8 mouse cellular contexts compared by ENCODE assay signal in genomic region chrX:135885411-135886233, GRCm38 (mm10). TPM values are rescaled to one million over a fixed set of nuclear protein-coding genes. Genes with fewer than 3 reads are reported as not detected.
DNase-seq lines count a peak whose midpoint lies in the region; ATAC-seq lines count a peak whose summit lies in the region.

No protein-coding gene starts in this region.

- peak; percentile 99 for ATAC-seq in embryonic facial prominence, embryonic 11.5 days (replicated peaks; ENCODE audit: insufficient number of reproducible peaks, low FRiP score, low TSS enrichment, low read depth)
- ATAC-seq in midbrain, embryonic 11.5 days (ENCODE audit: low FRiP score), result peak; percentile 97
- ATAC-seq in erythroid progenitor cell, adult 5-6 weeks (replicated peaks; ENCODE audit: low FRiP score, poor library complexity, severe bottlenecking), result no peak

- peak overlapping the region; percentile 32 for H3K4me2 ChIP-seq in embryonic facial prominence, embryonic 11.5 days (ENCODE audit: low read depth, low read length)
- peak overlapping the region; percentile 49 for H3K4me2 ChIP-seq in midbrain, embryonic 11.5 days

- H3K27me3 ChIP-seq in embryonic facial prominence, embryonic 11.5 days (ENCODE audit: control insufficient read depth, insufficient read depth, low read length), result no peaks in the 10 kb centered on the region
- peaks cover 46% of the 10 kb centered on the region for H3K27me3 ChIP-seq in limb, embryonic 10.5 days (ENCODE audit: low read depth, poor library complexity, severe bottlenecking)
- no peaks in the 10 kb centered on the region for H3K27me3 ChIP-seq in midbrain, embryonic 11.5 days (ENCODE audit: control insufficient read depth, insufficient read depth, low read length)

- no peaks in the 10 kb centered on the region for H3K36me3 ChIP-seq in embryonic facial prominence, embryonic 11.5 days (replicated peaks; ENCODE audit: control insufficient read depth, insufficient read depth, low read depth, low read length)
- H3K36me3 ChIP-seq in limb, embryonic 10.5 days, result peaks cover 28% of the 10 kb centered on the region
- no peaks in the 10 kb centered on the region for H3K36me3 ChIP-seq in midbrain, embryonic 11.5 days (ENCODE audit: control insufficient read depth, insufficient read depth, low read length)

- DNase-seq in adrenal gland, postnatal 14 days, result peak; percentile 85
- DNase-seq in embryonic facial prominence, embryonic 11.5 days (ENCODE audit: low spot score), result peak; percentile 76
- peak; percentile 40 to 50 for DNase-seq in heart, adult 18-20 months
- DNase-seq in kidney, adult 18-20 months, result peak; percentile 49
- peak; percentile 78 for DNase-seq in limb, embryonic 10.5 days (ENCODE audit: low spot score)
- DNase-seq in midbrain, embryonic 11.5 days (ENCODE audit: low spot score, missing footprints), result peak; percentile 96
- peak; percentile 46 for DNase-seq in spleen, adult 18-20 months

- H3K4me1 ChIP-seq in embryonic facial prominence, embryonic 11.5 days (ENCODE audit: control insufficient read depth, insufficient read depth, low read length), result no peaks in the 10 kb centered on the region
- H3K4me1 ChIP-seq in limb, embryonic 10.5 days, result no peaks in the 10 kb centered on the region
- H3K4me1 ChIP-seq in midbrain, embryonic 11.5 days (ENCODE audit: control insufficient read depth, insufficient read depth, low read length), result no peaks in the 10 kb centered on the region

- H3K9me3 ChIP-seq in embryonic facial prominence, embryonic 11.5 days (replicated peaks; ENCODE audit: control insufficient read depth, low read length), result no peaks in the 10 kb centered on the region
- no peaks in the 10 kb centered on the region for H3K9me3 ChIP-seq in limb, embryonic 10.5 days (replicated peaks)
- no peaks in the 10 kb centered on the region for H3K9me3 ChIP-seq in midbrain, embryonic 11.5 days (ENCODE audit: control insufficient read depth, low read length)

- H3K27ac ChIP-seq in embryonic facial prominence, embryonic 11.5 days (replicated peaks; ENCODE audit: low read depth, low read length), result 0 out of 2 replicates have a peak overlapping the region, but pooled peaks have one; percentile 56
- H3K27ac ChIP-seq in limb, embryonic 10.5 days, result peak overlapping the region; percentile 90
- peak overlapping the region; percentile 16 for H3K27ac ChIP-seq in midbrain, embryonic 11.5 days (ENCODE audit: low read depth, low read length)

- 17% methylated on average over 40 of the region's 41 CpGs for WGBS in embryonic facial prominence, embryonic 11.5 days
- 15% methylated on average over 40 of the region's 41 CpGs for WGBS in limb, embryonic 10.5 days
- WGBS in midbrain, embryonic 11.5 days, result 19% methylated on average over 33 of the region's 41 CpGs

- peak overlapping the region; percentile 79 for H3K9ac ChIP-seq in embryonic facial prominence, embryonic 11.5 days (replicated peaks; ENCODE audit: low read length)
- H3K9ac ChIP-seq in midbrain, embryonic 11.5 days (ENCODE audit: low read length), result peak overlapping the region; percentile 76

- H3K4me3 ChIP-seq in embryonic facial prominence, embryonic 11.5 days (ENCODE audit: low read depth, low read length), result peak overlapping the region; percentile 61
- H3K4me3 ChIP-seq in limb, embryonic 10.5 days, result peak overlapping the region; percentile 69
- peak overlapping the region; percentile 57 for H3K4me3 ChIP-seq in midbrain, embryonic 11.5 days (ENCODE audit: low read depth, low read length)

RNA-seq across cellular contexts. Expression of gene Gprasp2, which starts 46.8 kb away (rescaled TPM):
- total RNA-seq in adrenal gland, postnatal 14 days (2021), result 16.5 and 22.1 TPM in 2 replicates
- polyA plus RNA-seq in embryonic facial prominence, embryonic 11.5 days (2014; fragmentation: Nextera tagmentation; extraction: Ambion mirVana), result 35.2 and 35.4 TPM in 2 replicates
- total RNA-seq in heart, adult 18-20 months (2021), result 1 to 10 TPM; 2.2 to 4.5 TPM
- polyA plus RNA-seq in limb, embryonic 10.5 days (2016; fragmentation: Nextera tagmentation; extraction: Ambion mirVana), result 21.0 and 32.5 TPM in 2 replicates
- 38.9 and 48.1 TPM in 2 replicates for polyA plus RNA-seq in midbrain, embryonic 11.5 days (2014; fragmentation: Nextera tagmentation; extraction: Ambion mirVana)
- not detected in 2 replicates for total RNA-seq in erythroid progenitor cell, adult 5-6 weeks (2015; ENCODE audit: low replicate concordance)
- total RNA-seq in erythroid progenitor cell, adult 5-6 weeks (2017; ENCODE audit: low replicate concordance), result not detected in 2 replicates

Comparison
In these comparisons a context has a peak if more than half of its experiments do, and no peak if none do; other contexts are left out.
1. DNase-seq: peak in every context shown above with its lines; median percentile 96 in midbrain, embryonic 11.5 days; 85 in adrenal gland, postnatal 14 days; 78 in limb, embryonic 10.5 days; 76 in embryonic facial prominence, embryonic 11.5 days; 49 in kidney, adult 18-20 months; 46 in spleen, adult 18-20 months; 45 in heart, adult 18-20 months.
2. H3K27ac ChIP-seq: peak in every context shown above with its lines; median percentile 90 in limb, embryonic 10.5 days; 56 in embryonic facial prominence, embryonic 11.5 days; 16 in midbrain, embryonic 11.5 days.